Mouse (Mus musculus) neural tube, embryonic 13.5 days (tissue): ENCODE data around the gene Pax8. TPM values are rescaled to one million over a fixed set of nuclear protein-coding genes. Genes with fewer than 3 reads are reported as not detected.

Experiments
- ATAC-seq: fragments of 200-750 bp; cut with Nextera tagmentation; 2 replicates; pipeline ENCODE4 v1.8.0; 2017; ENCODE audit warnings: low read depth, mild to moderate bottlenecking, moderate TSS enrichment, moderate library complexity
- H3K27ac ChIP-seq: fragments of 300-500 bp; sonication (generic); replicated peaks from 2 replicates; pipeline ENCODE4 v1.5.1; 2015; ENCODE audit warnings: moderate library complexity, mild to moderate bottlenecking, inconsistent platforms
- H3K27me3 ChIP-seq: fragments of 300-500 bp; sonication (generic); 2 replicates; pipeline ENCODE4 v1.6.1; 2015; ENCODE audit warnings: mild to moderate bottlenecking, inconsistent platforms
- H3K36me3 ChIP-seq: fragments of 300-500 bp; sonication (generic); 2 replicates; pipeline ENCODE4 v1.6.1; 2015; ENCODE audit warnings: mild to moderate bottlenecking, inconsistent platforms
- H3K4me1 ChIP-seq: fragments of 300-500 bp; sonication (generic); replicated peaks from 2 replicates; pipeline ENCODE4 v1.6.1; 2015; ENCODE audit warnings: inconsistent platforms
- H3K4me2 ChIP-seq: fragments of 300-500 bp; sonication (generic); 2 replicates; pipeline ENCODE4 v1.6.1; 2015; ENCODE audit warnings: inconsistent platforms, mild to moderate bottlenecking, moderate library complexity
- H3K4me3 ChIP-seq: fragments of 300-500 bp; sonication (generic); 2 replicates; pipeline ENCODE4 v1.5.1; 2015; ENCODE audit warnings: mild to moderate bottlenecking, inconsistent platforms
- H3K9ac ChIP-seq: fragments of 300-500 bp; sonication (generic); 2 replicates; pipeline ENCODE4 v1.6.1; 2015; ENCODE audit warnings: moderate library complexity, mild to moderate bottlenecking, inconsistent platforms
- H3K9me3 ChIP-seq: fragments of 300-500 bp; sonication (generic); 2 replicates; pipeline ENCODE4 v1.6.1; 2016; ENCODE audit warnings: inconsistent platforms
- WGBS: fragments of 180-500 bp; shearing (Covaris S2); methylation state at CpG from one replicate; pipeline ENCODE4 v1.1.7; 2015; 5-methylcytosine and 5-hydroxymethylcytosine counted together
- polyA plus RNA-seq: library from polyadenylated mRNA; unstranded; fragments of >200 nt; fragmentation: Nextera tagmentation; extraction: Ambion mirVana; gene quantifications from 2 replicates; pipeline ENCODE4 v1.2.1, GENCODE M21; 2015

The Pax8 gene
- polyA plus RNA-seq, result 53.2 and 58.0 TPM in 2 replicates

- Histone ChIP-seq H3K4me2 (peak within 1 kb of the TSS; percentile 55), H3K4me3 (peak within 1 kb of the TSS; percentile 50), H3K27me3 (peaks cover 75% of the 10 kb centered on the region), H3K9me3 (no peaks in the 10 kb centered on the region), H3K36me3 (no peaks in the 10 kb centered on the region), H3K4me1 (peaks cover 21% of the 10 kb centered on the region), H3K27ac (peak within 1 kb of the TSS; percentile 84), H3K9ac (peak within 1 kb of the TSS; percentile 79)
- ATAC-seq, result peak; percentile 75
- WGBS, result 26% methylated on average over 9 of the region's 9 CpGs
Measured at GRCm38 (mm10) chr2:24475420-24475819, at the start of gene Pax8. Gene Pax8 (minus strand): TSS chr2:24475599.

DNA sequence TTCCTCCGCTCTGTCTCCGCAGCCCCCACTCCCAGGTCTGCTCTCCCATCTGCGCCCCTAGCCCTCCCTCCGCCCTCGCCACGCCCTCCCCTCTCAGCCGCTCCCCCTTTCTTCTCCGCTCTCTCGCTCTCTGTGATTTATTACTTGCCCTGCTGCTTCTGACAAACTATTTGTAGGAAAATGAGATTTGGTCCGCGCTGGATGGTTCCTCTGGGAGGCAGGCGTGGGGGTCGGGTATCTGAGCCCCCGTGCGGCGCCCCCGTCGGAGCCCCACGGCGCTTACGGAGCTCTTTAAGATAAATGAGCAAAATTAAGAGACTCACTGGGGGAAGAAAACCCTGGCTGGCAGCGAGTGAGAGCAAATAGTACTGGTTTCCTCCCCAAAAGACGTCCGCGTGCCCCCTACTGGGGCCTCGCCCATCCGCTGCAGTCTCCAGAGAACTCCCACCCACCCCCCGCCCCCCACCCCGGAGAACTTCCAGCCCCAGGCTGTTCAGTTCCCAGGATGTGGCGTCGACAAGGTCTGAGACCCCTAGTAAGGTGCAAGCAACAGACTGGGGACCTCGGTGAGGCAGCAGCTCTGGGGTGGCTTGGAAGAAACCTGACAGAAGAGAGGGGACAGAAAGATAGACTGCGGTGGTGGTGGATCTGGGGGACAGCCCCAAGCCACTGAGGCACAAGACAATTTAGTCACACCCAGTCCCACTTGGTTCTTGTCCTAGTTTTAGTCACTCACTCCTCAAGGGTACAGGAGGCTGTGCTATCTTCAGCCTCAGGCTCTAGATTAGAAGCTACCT lies 46.2 kb upstream of the Pax8 start:
- Histone ChIP-seq H3K4me1 (peaks cover 57% of the 10 kb centered on the region), H3K4me2 (peak overlapping the region; percentile 58), H3K9ac (peak overlapping the region; percentile 61), H3K36me3 (no peaks in the 10 kb centered on the region), H3K9me3 (no peaks in the 10 kb centered on the region), H3K4me3 (peak overlapping the region; percentile 40), H3K27ac (peak overlapping the region; percentile 89), H3K27me3 (no peaks in the 10 kb centered on the region; the same call in 1 of the 2 replicates)
- peak; percentile 92 for ATAC-seq
- WGBS, result under 1% methylated on average over 33 of the region's 33 CpGs

DNA sequence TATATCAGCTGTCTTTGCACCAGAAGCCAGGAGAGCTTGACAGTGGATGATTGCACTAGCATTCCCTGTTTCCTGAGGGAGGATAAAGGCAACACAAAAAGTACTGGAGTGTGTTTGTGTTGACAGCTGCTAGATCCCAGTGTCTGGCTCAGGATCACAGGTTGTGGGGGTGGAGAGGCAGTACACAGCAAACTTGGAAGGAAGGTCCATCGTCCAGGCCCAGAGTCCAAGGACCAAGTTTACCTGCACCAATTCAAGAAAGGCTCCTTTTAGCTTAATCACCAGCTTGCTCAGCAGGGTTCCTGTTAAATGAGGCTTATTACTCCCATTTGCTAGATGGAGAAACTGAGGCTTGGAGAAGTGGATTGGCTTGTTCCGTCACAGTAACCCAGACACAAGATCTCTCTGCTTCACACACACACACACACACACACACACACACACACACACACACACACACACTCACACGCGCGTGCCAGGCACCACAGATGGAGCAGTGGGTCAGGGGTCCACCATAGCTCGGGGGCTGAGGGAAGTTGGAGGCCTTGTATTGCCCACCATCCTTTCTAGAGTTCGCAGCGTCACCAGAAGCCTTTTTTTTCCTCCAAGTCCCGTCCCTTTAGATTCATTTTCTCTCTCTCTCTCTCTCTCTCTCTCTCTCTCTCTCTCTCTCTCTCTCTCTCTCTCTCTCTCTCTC lies 45.3 kb upstream of the Pax8 start:
- Histone ChIP-seq H3K9me3 (no peaks in the 10 kb centered on the region), H3K4me1 (peaks cover 57% of the 10 kb centered on the region), H3K27ac (peak overlapping the region; percentile 89), H3K4me2 (peak overlapping the region; percentile 58), H3K4me3 (peak overlapping the region; percentile 40), H3K27me3 (no peaks in the 10 kb centered on the region; the same call in 1 of the 2 replicates), H3K9ac (peak overlapping the region; percentile 61), H3K36me3 (no peaks in the 10 kb centered on the region)
- peak; percentile 44; the same call in 1 of the 2 replicates for ATAC-seq
- WGBS, result 23% methylated on average over 9 of the region's 9 CpGs

- H3K27me3 ChIP-seq, result no peaks in the 10 kb centered on the region; the same call in 1 of the 2 replicates
- no peaks in the 10 kb centered on the region for H3K9me3 ChIP-seq
- no peak for ATAC-seq
- H3K4me2 ChIP-seq, result no peak overlapping the region
- H3K4me3 ChIP-seq, result no peak overlapping the region
- 85% methylated on average over 3 of the region's 3 CpGs for WGBS
- no peaks in the 10 kb centered on the region for H3K36me3 ChIP-seq
- H3K4me1 ChIP-seq, result peaks cover 43% of the 10 kb centered on the region
- H3K9ac ChIP-seq, result no peak overlapping the region
- no peak overlapping the region for H3K27ac ChIP-seq
Measured at GRCm38 (mm10) chr2:24516946-24517345, 41.5 kb upstream of the Pax8 start.

DNA sequence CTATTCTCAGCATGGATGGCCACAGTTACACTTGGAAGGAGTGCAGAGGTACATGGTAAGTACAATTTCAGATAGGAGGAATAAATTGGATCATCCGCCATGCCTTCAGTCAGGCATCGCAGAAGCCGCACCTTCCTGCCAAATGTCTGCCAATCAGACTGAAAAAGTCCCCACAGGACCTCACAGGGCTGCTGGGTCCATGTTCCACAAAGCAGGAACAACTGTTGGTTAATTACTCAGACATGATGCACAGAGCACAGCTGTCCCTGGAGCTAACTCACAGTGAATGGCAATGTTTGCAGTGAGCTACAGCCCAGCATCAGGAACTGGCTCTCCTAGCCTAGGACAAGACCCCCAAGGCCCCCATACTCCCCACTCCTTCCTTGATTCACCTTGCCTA lies 32.0 kb upstream of the Pax8 start:
- WGBS, result 67% methylated on average over 3 of the region's 3 CpGs

GRCm38 (mm10) chr2:24502963-24503471 lies 27.6 kb upstream of the Pax8 start:
- H3K36me3 ChIP-seq, result no peaks in the 10 kb centered on the region
- H3K27ac ChIP-seq, result no peak overlapping the region
- WGBS, result 8% methylated on average over 5 of the region's 5 CpGs
- no peak overlapping the region for H3K4me2 ChIP-seq
- no peak overlapping the region for H3K9ac ChIP-seq
- ATAC-seq, result peak; percentile 89
- H3K4me3 ChIP-seq, result no peak overlapping the region
- no peaks in the 10 kb centered on the region for H3K9me3 ChIP-seq
- H3K27me3 ChIP-seq, result peaks cover 28% of the 10 kb centered on the region
- H3K4me1 ChIP-seq, result peaks cover 17% of the 10 kb centered on the region

More for the DNA sequence above, 32.0 kb upstream of the Pax8 start:
- Histone ChIP-seq H3K4me3 (no peak overlapping the region), H3K4me1 (peaks cover 16% of the 10 kb centered on the region), H3K36me3 (no peaks in the 10 kb centered on the region), H3K9me3 (no peaks in the 10 kb centered on the region), H3K27ac (no peak overlapping the region), H3K9ac (no peak overlapping the region), H3K4me2 (no peak overlapping the region), H3K27me3 (peaks cover 15% of the 10 kb centered on the region)
- ATAC-seq, result no peak

GRCm38 (mm10) chr2:24500921-24501320 lies 25.5 kb upstream of the Pax8 start:
- H3K27ac ChIP-seq, result no peak overlapping the region
- H3K9me3 ChIP-seq, result no peaks in the 10 kb centered on the region
- H3K36me3 ChIP-seq, result no peaks in the 10 kb centered on the region
- H3K9ac ChIP-seq, result no peak overlapping the region
- H3K4me2 ChIP-seq, result no peak overlapping the region
- H3K27me3 ChIP-seq, result peaks cover 28% of the 10 kb centered on the region
- H3K4me3 ChIP-seq, result no peak overlapping the region
- ATAC-seq, result no peak
- 56% methylated on average over 2 of the region's 2 CpGs for WGBS
- peaks cover 13% of the 10 kb centered on the region for H3K4me1 ChIP-seq

GRCm38 (mm10) chr2:24490564-24490963 lies 15.2 kb upstream of the Pax8 start:
- WGBS, result 49% methylated on average over 6 of the region's 6 CpGs
- ATAC-seq, result no peak
- Histone ChIP-seq H3K9me3 (no peaks in the 10 kb centered on the region), H3K36me3 (no peaks in the 10 kb centered on the region), H3K4me2 (no peak overlapping the region), H3K27ac (no peak overlapping the region), H3K27me3 (peaks cover 5% of the 10 kb centered on the region; the same call in 1 of the 2 replicates), H3K4me1 (no peaks in the 10 kb centered on the region), H3K4me3 (no peak overlapping the region), H3K9ac (no peak overlapping the region)

DNA sequence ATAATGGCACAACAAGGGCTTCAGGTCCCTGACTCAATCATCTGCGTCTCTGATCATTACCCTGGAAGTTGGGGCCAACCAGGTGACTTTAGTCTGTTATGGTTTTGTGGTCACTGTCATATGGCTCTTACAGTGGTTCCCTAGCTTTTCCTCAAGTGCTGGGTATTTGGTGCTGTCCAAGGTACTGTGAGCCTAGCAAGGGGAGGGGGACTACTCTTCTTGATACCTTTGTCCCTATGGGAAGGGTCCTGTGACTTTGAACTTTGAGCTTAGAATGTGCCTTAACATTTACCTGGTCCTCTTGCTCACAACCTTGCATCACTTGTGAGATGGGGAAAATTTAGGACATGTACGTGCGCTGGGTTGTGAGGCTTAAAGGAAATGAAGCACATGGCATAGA lies 13.3 kb upstream of the Pax8 start:
- Histone ChIP-seq H3K9me3 (no peaks in the 10 kb centered on the region), H3K4me1 (no peaks in the 10 kb centered on the region), H3K27me3 (peaks cover 5% of the 10 kb centered on the region; the same call in 1 of the 2 replicates), H3K9ac (no peak overlapping the region), H3K27ac (no peak overlapping the region), H3K36me3 (no peaks in the 10 kb centered on the region), H3K4me3 (no peak overlapping the region), H3K4me2 (no peak overlapping the region)
- WGBS, result 68% methylated on average over 3 of the region's 3 CpGs
- no peak for ATAC-seq

DNA sequence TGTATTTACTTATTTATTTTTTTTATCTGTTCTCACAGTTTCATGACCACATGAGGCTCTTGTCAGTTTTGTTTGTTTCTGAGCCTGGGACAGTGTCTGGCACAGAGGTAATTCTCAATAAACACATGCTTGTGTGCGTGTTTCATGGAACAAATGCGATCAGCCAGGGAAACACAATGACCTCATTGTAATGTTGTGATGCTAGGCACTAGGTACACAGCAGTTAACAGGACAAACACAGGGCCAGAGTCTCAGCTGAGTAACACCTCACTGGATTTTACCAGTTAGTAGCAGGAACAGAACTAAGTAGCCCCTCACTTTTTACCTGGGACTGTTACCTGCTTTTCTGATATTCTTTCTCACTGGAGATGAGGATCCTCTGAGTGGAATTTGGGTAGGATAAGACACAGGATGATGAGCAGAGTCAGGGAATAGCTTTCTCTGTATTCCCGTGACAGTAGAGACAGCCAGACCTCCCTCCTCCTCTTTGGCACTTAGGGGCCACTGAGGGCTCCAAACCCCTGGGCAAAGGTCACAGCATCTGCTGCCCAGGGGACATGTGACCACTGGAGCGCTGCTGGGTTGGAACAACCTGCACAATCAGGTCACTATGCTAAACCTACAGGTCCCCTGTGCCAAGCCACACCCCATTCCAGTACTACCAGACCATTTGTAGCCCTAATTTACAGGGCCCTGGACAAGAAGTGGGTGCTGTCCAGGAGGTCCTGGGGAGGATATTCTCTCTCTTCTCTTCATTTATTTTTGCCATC lies 11.8 kb upstream of the Pax8 start:
- ATAC-seq, result no peak
- Histone ChIP-seq H3K9ac (no peak overlapping the region), H3K4me1 (no peaks in the 10 kb centered on the region), H3K9me3 (no peaks in the 10 kb centered on the region), H3K27me3 (peaks cover 5% of the 10 kb centered on the region; the same call in 1 of the 2 replicates), H3K27ac (no peak overlapping the region), H3K36me3 (no peaks in the 10 kb centered on the region), H3K4me2 (no peak overlapping the region), H3K4me3 (no peak overlapping the region)
- WGBS, result 64% methylated on average over 4 of the region's 4 CpGs

DNA sequence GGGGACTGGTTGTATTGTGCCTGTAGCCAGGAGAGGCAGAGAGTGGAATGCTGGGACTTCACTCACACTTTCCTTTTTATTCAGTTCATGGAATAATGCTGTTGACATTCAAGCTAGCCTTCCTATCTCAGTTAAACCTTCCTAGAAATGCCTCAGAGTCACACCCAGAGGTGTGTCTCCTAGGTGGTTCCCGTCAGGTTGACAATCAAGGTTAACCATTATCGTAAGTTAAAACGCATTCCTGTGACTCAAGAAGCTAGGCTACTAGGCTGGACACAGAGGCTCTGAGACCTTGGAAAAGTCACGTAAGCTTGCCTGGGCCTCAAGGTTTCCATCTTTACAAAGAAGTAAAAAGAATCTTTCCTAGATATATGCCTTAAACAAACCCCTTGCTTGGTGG lies 10.0 kb upstream of the Pax8 start:
- Histone ChIP-seq H3K27me3 (peaks cover 4% of the 10 kb centered on the region; the same call in 1 of the 2 replicates), H3K9me3 (no peaks in the 10 kb centered on the region), H3K4me2 (no peak overlapping the region), H3K4me1 (no peaks in the 10 kb centered on the region), H3K27ac (no peak overlapping the region), H3K4me3 (no peak overlapping the region), H3K36me3 (no peaks in the 10 kb centered on the region), H3K9ac (no peak overlapping the region)
- 91% methylated on average over 4 of the region's 4 CpGs for WGBS
- no peak for ATAC-seq
